11 mouse cellular contexts compared by ENCODE assay signal in the genomic region with DNA sequence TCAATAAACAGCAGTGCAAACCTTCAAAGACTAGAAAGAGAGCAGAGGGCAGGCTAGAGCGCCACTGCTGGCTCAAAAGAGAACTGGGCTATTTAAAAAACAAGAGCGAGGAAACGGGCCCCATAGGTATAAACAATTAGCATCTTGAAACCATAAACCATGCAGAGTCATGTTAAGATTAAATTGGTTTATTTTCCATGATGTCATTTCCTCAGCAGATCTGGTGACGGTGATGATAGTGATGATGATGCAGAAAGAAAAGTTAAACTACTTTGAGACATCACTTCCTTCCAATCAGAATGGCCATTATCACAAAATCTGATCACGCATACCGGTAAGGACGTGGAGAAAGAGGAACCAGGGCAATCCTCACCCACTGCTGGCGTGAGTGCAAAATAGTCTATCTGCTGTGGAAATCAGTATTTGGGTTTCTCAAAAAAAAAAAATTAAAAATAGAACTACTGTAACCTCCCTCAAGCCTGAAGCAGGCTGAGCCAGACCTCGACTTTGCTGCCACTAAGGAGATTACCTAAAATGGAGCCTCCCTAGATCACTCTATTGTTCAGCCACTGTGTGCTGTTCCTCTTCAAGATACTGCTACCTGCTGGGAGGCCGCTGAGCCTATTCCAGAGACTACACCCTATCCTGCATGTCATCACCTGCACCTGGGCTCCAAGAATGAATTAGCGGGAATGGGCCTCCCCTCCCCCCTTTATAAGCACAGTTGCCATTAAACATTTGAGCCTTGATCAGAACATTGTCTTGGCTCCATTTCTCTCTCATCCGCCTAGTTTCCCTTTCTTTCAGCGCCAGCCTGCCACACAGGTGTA. TPM values are rescaled to one million over a fixed set of nuclear protein-coding genes. Genes with fewer than 3 reads are reported as not detected.
A peak's percentile ranks its signal among the peaks of the same experiment; 100 is the strongest.
DNase-seq lines count a peak whose midpoint lies in the region; ATAC-seq and TF ChIP-seq lines count a peak whose summit lies in the region.
"Had no signal": no experiment of that assay in that cellular context is flagged by ENCODE, and none has a peak within 500 bp of the region (broad histone marks: within the 10 kb centered on the region; RNA-seq: fewer than 3 reads in every experiment).

No protein-coding gene starts in this region.

- peak; percentile 70 for ATAC-seq in common myeloid progenitor, adult 5-6 weeks (replicated peaks; ENCODE audit: low read depth, poor library complexity, severe bottlenecking)
- peak; percentile 67 for ATAC-seq in neutrophil, adult 5-6 weeks (ENCODE audit: extremely low read depth, insufficient number of reproducible peaks, low FRiP score, poor library complexity, severe bottlenecking)
- no peak for ATAC-seq in intestine, embryonic 15.5 days

- H3K4me2 ChIP-seq in intestine, embryonic 15.5 days (replicated peaks): no peak overlapping the region
- H3K4me2 ChIP-seq: lung, embryonic 15.5 days had no signal

- no peaks in the 10 kb centered on the region for H3K9me3 ChIP-seq in intestine, embryonic 15.5 days
- H3K9me3 ChIP-seq: lung, embryonic 15.5 days had no signal

- no peaks in the 10 kb centered on the region for H3K27me3 ChIP-seq in liver, adult 2 months (ENCODE audit: control insufficient read depth, insufficient read depth, low read length)
- no peaks in the 10 kb centered on the region for H3K27me3 ChIP-seq in intestine, embryonic 15.5 days (replicated peaks)
- H3K27me3 ChIP-seq: lung, embryonic 15.5 days had no signal

- no peak overlapping the region for H3K4me3 ChIP-seq in liver, adult 2 months (ENCODE audit: insufficient read depth, low read depth, low read length)
- no peak overlapping the region for H3K4me3 ChIP-seq in intestine, embryonic 15.5 days (replicated peaks)
- H3K4me3 ChIP-seq: lung, embryonic 15.5 days had no signal

- no peak for TF ChIP-seq POLR2A in liver, adult 2 months (IDR thresholded peaks at IDR 0.05; ENCODE audit: extremely low read depth, insufficient read depth, low read length)

- DNase-seq in liver, adult 2 months (ENCODE audit: extremely low read depth, low read depth, low spot score): no peak
- no peak for DNase-seq in liver
- DNase-seq in CD4-positive, CD25-positive, alpha-beta regulatory T cell, adult 2 months (ENCODE audit: low read depth, low spot score): peak; percentile 68
- DNase-seq in cerebellum, adult 9-10 months: no peak
- DNase-seq in heart, postnatal 4 days: no peak
- DNase-seq: adrenal gland, adult 2 months; right cerebral cortex, adult 18-20 months had no signal

- no peak overlapping the region for H3K9ac ChIP-seq in liver, adult 2 months (ENCODE audit: low read depth, low read length)
- H3K9ac ChIP-seq in intestine, embryonic 15.5 days: no peak overlapping the region
- H3K9ac ChIP-seq: lung, embryonic 15.5 days had no signal

- WGBS in liver, adult 2 months: 58% methylated on average over 13 of the region's 13 CpGs
- WGBS in intestine, embryonic 15.5 days: 66% methylated on average over 13 of the region's 13 CpGs

- no peaks in the 10 kb centered on the region for H3K79me2 ChIP-seq in liver, adult 2 months (ENCODE audit: control insufficient read depth, insufficient read depth, low read length)

- peaks cover 5% of the 10 kb centered on the region; the same call in 1 of the 2 replicates for H3K4me1 ChIP-seq in liver, adult 2 months (ENCODE audit: control insufficient read depth, insufficient read depth, low read length)
- H3K4me1 ChIP-seq in intestine, embryonic 15.5 days (replicated peaks): no peaks in the 10 kb centered on the region
- H3K4me1 ChIP-seq: lung, embryonic 15.5 days had no signal

- peak; percentile 32; the same call in 1 of the 2 replicates for TF ChIP-seq CTCF in liver, adult 2 months (IDR thresholded peaks at IDR 0.05; ENCODE audit: low read depth, low read length)

- peak overlapping the region; percentile 35; the same call in 1 of the 2 replicates for H3K27ac ChIP-seq in liver, adult 2 months (replicated peaks; ENCODE audit: insufficient read depth, low read depth, low read length)
- no peak overlapping the region for H3K27ac ChIP-seq in intestine, embryonic 15.5 days
- H3K27ac ChIP-seq: lung, embryonic 15.5 days had no signal

- H3K36me3 ChIP-seq in liver, adult 2 months (ENCODE audit: control insufficient read depth, insufficient read depth, low read length): no peaks in the 10 kb centered on the region
- H3K36me3 ChIP-seq in intestine, embryonic 15.5 days: no peaks in the 10 kb centered on the region
- H3K36me3 ChIP-seq: lung, embryonic 15.5 days had no signal

RNA-seq across cellular contexts. Expression of a gene that starts 11.4 kb away (rescaled TPM):
- 37.6 and 63.4 TPM in 2 replicates for total RNA-seq in liver, adult 2 months (2014; rRNA removed)
- polyA plus RNA-seq in liver, adult 2 months (2012; rRNA removed): 2.4 and 2.8 TPM in 2 replicates
- total RNA-seq in common myeloid progenitor, adult 5-6 weeks (2017): 717 and 731 TPM in 2 replicates
- 266 and 304 TPM in 2 replicates for total RNA-seq in neutrophil, adult 5-6 weeks (2017)
- 619 and 750 TPM in 2 replicates for polyA plus RNA-seq in intestine, embryonic 15.5 days (2015; fragmentation: Nextera tagmentation; extraction: Ambion mirVana)
- 100 to 1,000 TPM; 183 to 198 TPM for total RNA-seq in heart, postnatal 4 days (2021)
